Mouse (Mus musculus) ovary, adult 18-20 months (tissue): ENCODE data around the gene Zfp212.
"Not testable (repeated sequence)": the region's sequence is repeated elsewhere in the genome, so short reads cannot be mapped to it uniquely, and the experiment has no call there.

Experiments used
- DNase-seq: peaks from one replicate; pipeline ENCODE4 v3.0.0; 2022; ENCODE audit warnings: low spot score, mixed read lengths

Gene Zfp212

GRCm38 (mm10) chr6:47943021-47943691 is 22.9 kb downstream of the Zfp212 start:
- peak; percentile 61 for DNase-seq

- no peak for DNase-seq
These were observed 23.4 kb downstream of the Zfp212 start for GRCm38 (mm10) chr6:47943721-47944120.

GRCm38 (mm10) chr6:47947388-47947787 is 27.1 kb downstream of the Zfp212 start:
- no peak for DNase-seq

- peak; percentile 88 for DNase-seq
These were observed 33.0 kb downstream of the Zfp212 start, which contains the start of gene Zfp956 for GRCm38 (mm10) chr6:47953191-47953726. TSS of gene Zfp956 (plus strand) at chr6:47953390.

GRCm38 (mm10) chr6:47954425-47954824 is 34.1 kb downstream of the Zfp212 start:
- DNase-seq: no peak

GRCm38 (mm10) chr6:47957816-47958215 is 37.5 kb downstream of the Zfp212 start:
- DNase-seq: no peak

- no peak for DNase-seq
These were observed 40.6 kb downstream of the Zfp212 start for GRCm38 (mm10) chr6:47960685-47961421.

- no peak for DNase-seq
These were observed 42.8 kb downstream of the Zfp212 start for GRCm38 (mm10) chr6:47963051-47963450.

- not testable (repeated sequence) for DNase-seq
These were observed 47.9 kb downstream of the Zfp212 start for GRCm38 (mm10) chr6:47968166-47968565.

- no peak for DNase-seq
These were observed 54.3 kb downstream of the Zfp212 start for GRCm38 (mm10) chr6:47974599-47974998.

- peak; percentile 65 for DNase-seq
These were observed 58.7 kb downstream of the Zfp212 start for GRCm38 (mm10) chr6:47978897-47979368.
